Mouse (Mus musculus) testis, adult 2 months (tissue): ENCODE data around the gene Ecel1. TPM values are rescaled to one million over a fixed set of nuclear protein-coding genes. Genes with fewer than 3 reads are reported as not detected.

Experiments used
- H3K27ac ChIP-seq: fragments of 200-500 bp; 2 replicates; pipeline ENCODE4 v1.5.1; 2012; ENCODE audit warnings: low read depth, low read length; ENCODE audit not compliant: control insufficient read depth, insufficient read depth
- H3K27me3 ChIP-seq: fragments of 200-500 bp; 2 replicates; pipeline ENCODE4 v1.6.1; 2012; ENCODE audit warnings: mild to moderate bottlenecking, low read length, moderate library complexity; ENCODE audit not compliant: control insufficient read depth, insufficient read depth
- H3K36me3 ChIP-seq: fragments of 200-500 bp; 2 replicates; pipeline ENCODE4 v1.6.1; 2012; ENCODE audit warnings: mild to moderate bottlenecking, low read length; ENCODE audit not compliant: control insufficient read depth, insufficient read depth
- H3K4me1 ChIP-seq: fragments of 200-500 bp; 2 replicates; pipeline ENCODE4 v1.6.1; 2012; ENCODE audit warnings: low read length; ENCODE audit not compliant: control insufficient read depth, insufficient read depth
- H3K4me3 ChIP-seq: fragments of 200-500 bp; 2 replicates; pipeline ENCODE4 v1.5.1; 2012; ENCODE audit warnings: low read depth, mild to moderate bottlenecking, low read length, moderate library complexity, mixed read lengths; ENCODE audit not compliant: control insufficient read depth
- CTCF ChIP-seq: fragments of 200-500 bp; IDR thresholded peaks from 2 replicates; pipeline ENCODE4 v1.5.1; 2012; ENCODE audit warnings: low read depth, mild to moderate bottlenecking, inconsistent platforms, low read length, moderate library complexity; ENCODE audit not compliant: control insufficient read depth, insufficient read depth, insufficient replicate concordance
- POLR2A ChIP-seq: fragments of 200-500 bp; IDR thresholded peaks from 2 replicates; pipeline ENCODE4 v1.6.1; 2012; ENCODE audit warnings: low read depth, mild to moderate bottlenecking, inconsistent platforms, low read length, moderate library complexity; ENCODE audit not compliant: control insufficient read depth
- polyA plus RNA-seq: library from polyadenylated mRNA; depleted of rRNA; stranded (reverse); fragments of >200 nt; gene quantifications from 2 replicates; pipeline ENCODE4 v1.2.3, GENCODE M21; 2012

Gene Ecel1
- polyA plus RNA-seq, 1 experiment = 5.8 TPM

DNA sequence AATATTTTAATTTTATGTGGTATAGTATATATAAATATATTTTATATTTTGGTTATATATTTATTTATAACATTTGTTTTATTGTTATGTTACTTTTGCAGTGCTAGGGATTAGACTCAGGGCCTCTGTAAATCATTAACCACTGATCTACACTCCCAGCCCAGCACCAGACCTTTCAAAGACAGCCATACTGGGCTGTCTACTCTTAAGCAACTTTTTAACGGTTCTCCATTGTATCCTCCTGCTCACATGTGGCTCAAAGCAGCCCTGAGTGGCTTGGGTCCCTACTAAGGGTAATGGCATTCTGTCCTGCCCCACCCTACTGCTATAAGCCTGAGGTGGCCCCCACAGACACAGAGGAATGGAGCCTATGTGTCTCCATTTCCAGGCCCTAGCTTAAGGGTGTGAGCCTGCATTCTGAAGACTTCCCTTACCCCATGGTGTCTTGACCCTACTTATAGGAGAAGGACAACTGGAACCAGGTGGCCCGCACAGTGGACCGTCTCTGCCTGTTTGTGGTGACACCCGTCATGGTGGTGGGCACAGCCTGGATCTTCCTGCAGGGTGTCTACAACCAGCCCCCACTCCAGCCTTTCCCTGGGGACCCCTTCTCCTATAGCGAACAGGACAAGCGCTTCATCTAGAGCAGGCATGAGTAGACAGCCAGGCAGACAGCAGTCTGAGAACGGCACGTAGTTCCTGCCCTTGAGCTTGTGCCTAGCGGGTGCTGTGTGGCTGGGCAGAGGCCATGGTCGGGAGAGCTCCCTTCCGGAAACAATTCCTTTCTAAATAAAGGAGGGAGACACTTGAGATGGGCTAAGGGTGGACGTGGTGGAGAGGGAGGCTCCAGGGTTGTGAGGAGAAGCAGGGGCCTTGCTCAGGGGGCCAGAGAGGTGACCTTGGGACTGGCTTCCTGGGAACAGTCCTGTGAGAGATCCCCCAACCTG lies 42.1 kb upstream of the Ecel1 start:
- TF ChIP-seq POLR2A (no peak), CTCF (no peak)
- no peak overlapping the region for H3K27ac ChIP-seq
- H3K4me1 ChIP-seq = no peaks in the 10 kb centered on the region; the same call in 1 of the 2 replicates

DNA sequence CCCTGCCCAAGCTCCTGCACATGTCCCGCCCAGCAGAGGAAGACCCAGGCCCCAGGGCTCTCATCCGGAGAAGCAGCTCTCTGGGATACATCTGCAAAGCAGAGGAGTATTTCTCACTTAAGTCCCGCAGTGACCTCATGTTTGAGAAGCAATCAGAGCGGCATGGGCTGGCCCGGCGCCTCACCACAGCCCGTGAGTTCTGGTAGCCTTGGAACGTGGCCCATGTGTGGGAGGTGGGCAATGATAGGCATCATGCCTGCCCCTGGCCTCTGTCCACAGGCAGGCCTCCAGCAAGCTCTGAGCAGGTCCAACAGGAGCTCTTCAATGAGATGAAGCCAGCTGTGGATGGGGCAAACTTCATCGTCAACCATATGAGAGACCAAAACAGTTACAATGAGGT lies 41.0 kb upstream of the Ecel1 start:
- H3K36me3 ChIP-seq = no peaks in the 10 kb centered on the region
- H3K4me1 ChIP-seq = no peaks in the 10 kb centered on the region; the same call in 1 of the 2 replicates
- no peak for TF ChIP-seq POLR2A
- TF ChIP-seq CTCF = no peak
- no peaks in the 10 kb centered on the region for H3K27me3 ChIP-seq
- no peak overlapping the region for H3K27ac ChIP-seq
- H3K4me3 ChIP-seq = no peak overlapping the region

More for the DNA sequence above, 42.1 kb upstream of the Ecel1 start:
- no peaks in the 10 kb centered on the region for H3K27me3 ChIP-seq
- no peak overlapping the region for H3K4me3 ChIP-seq
- no peaks in the 10 kb centered on the region for H3K36me3 ChIP-seq

DNA sequence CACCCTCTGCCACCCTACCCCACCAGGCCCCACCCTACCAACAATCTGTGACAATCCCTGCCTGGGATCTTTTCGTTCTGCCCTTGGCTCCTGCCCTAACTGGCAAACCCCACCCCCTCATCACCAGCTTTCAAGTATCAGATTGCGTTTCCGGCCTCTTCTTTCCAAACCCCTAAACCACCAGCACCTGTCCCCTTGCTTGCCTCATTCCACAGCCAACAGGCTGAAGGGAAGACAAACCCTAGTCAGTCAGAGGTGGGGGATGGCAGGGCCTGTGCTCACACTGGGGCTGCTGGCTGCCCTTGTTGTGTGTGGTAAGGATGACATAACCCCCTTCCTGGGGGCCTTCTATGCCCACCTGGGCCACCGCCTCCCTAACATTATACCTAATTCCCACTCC lies 34.1 kb upstream of the Ecel1 start, which contains the start of gene Chrnd:
Gene Chrnd (plus strand): TSS at position 179 of the 400 bp plus-strand sequence.
- Histone ChIP-seq H3K27ac (no peak within 1 kb of the TSS), H3K4me1 (peaks cover 17% of the 10 kb centered on the region), H3K36me3 (no peaks in the 10 kb centered on the region), H3K4me3 (no peak within 1 kb of the TSS), H3K27me3 (no peaks in the 10 kb centered on the region)
- TF ChIP-seq POLR2A = no peak
- TF ChIP-seq CTCF = no peak

DNA sequence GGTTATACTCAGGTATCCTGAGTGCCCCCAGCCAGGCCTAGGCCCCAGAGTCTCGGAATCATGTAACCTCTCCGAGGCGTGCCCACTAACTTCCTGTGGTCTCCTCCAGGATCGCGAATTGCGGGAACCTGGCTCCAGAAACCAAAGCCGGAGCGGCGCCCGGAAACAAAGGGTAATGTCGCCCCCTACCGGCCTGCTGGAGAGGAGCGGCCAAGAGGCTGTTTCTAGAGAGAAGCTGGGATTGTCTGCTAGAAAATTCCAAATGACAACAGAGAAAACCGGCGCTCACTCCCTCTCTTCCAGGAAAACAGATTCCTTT lies 30.7 kb upstream of the Ecel1 start:
- H3K27me3 ChIP-seq = no peaks in the 10 kb centered on the region
- no peak overlapping the region for H3K27ac ChIP-seq
- TF ChIP-seq CTCF (peak; percentile 86; the same call in 1 of the 2 replicates), POLR2A (no peak)
- H3K4me1 ChIP-seq = peaks cover 42% of the 10 kb centered on the region
- H3K4me3 ChIP-seq = peak overlapping the region; percentile 80
- H3K36me3 ChIP-seq = no peaks in the 10 kb centered on the region

DNA sequence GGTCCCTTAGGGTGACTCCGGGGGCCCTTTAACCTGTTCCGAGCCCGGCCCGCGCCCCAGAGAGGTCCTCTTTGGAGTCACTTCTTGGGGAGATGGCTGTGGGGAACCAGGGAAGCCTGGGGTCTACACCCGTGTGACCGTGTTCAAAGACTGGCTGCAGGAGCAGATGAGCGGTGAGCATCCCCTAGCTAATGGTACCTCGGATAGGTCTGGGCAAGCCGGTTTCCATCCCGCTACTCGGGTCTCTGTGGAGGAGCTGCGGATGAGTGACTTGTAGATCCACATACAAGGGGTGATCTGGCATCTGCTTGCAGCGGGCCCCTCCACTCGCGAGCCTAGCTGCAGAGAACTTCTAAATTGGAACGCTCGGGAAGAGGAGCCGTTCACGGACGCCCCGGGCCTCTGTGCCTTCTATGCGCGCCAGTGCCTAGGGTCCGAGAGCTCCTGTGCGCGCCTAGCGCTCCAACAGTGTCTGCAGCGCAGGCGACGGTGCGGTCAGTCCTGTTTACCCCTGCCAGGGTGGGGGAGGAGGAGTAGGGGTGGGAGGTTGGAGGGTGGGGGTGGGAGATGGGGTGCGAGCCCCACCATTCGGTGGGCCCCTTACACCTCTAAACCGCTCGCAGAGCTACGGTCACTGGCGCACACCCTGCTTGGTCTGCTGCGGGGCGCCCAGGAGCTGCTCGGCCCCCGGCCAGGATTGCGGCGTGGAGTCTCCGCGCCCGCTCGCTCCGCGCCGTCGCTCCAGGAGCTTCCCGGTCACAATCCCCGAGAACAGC lies 30.1 kb upstream of the Ecel1 start:
- TF ChIP-seq POLR2A (no peak; the same call in 1 of the 2 replicates), CTCF (no peak)
- Histone ChIP-seq H3K27ac (no peak overlapping the region), H3K27me3 (no peaks in the 10 kb centered on the region), H3K4me1 (peaks cover 42% of the 10 kb centered on the region), H3K36me3 (no peaks in the 10 kb centered on the region), H3K4me3 (peak overlapping the region; percentile 80)

DNA sequence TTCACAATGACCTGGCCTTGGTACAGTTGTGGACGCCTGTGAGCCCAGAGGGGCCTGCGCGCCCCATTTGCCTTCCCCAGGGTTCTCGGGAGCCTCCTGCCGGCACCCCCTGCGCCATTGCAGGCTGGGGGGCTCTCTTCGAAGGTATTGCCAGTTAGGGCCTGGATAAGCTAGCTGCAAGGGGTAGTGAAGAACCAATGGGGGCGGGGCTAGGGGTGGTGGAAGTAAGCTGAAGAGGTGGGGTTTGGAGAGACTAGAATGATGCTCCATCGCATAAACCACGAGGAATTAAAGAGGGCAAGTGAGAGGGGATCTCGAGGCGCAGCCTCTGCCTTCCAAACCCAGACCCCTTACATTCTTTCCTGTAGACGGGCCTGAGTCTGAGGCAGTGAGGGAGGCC lies 29.2 kb upstream of the Ecel1 start:
- peaks cover 42% of the 10 kb centered on the region for H3K4me1 ChIP-seq
- H3K36me3 ChIP-seq = no peaks in the 10 kb centered on the region
- H3K27me3 ChIP-seq = no peaks in the 10 kb centered on the region
- no peak overlapping the region for H3K4me3 ChIP-seq
- TF ChIP-seq CTCF = no peak
- TF ChIP-seq POLR2A = no peak
- no peak overlapping the region for H3K27ac ChIP-seq

DNA sequence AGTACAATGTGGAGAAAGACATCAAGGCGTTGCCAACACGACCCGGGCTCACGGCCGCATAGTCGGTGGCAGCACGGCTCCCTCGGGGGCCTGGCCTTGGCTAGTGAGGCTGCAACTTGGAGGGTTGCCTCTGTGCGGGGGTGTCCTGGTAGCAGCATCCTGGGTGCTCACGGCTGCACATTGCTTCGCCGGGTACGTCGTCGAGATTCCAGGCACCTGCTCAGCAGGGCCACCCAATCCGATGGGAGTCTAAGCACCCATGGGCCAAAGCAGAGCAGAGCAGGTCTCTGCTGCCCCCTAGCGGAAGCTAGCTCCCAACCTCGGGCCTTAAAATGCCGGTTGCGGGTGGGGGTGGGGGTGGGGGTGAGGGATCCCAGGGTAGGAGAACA lies 28.4 kb upstream of the Ecel1 start:
- H3K4me3 ChIP-seq = peak overlapping the region; percentile 36
- H3K27me3 ChIP-seq = no peaks in the 10 kb centered on the region
- peaks cover 42% of the 10 kb centered on the region for H3K4me1 ChIP-seq
- TF ChIP-seq CTCF (peak; percentile 79), POLR2A (no peak)
- H3K36me3 ChIP-seq = no peaks in the 10 kb centered on the region
- H3K27ac ChIP-seq = no peak overlapping the region
